Mouse (Mus musculus) ES-E14 (cell line): ENCODE measurements at regions not wholly inside any gene's neighbourhood (a gene's known extent, or its start where the extent isn't known, plus 50 kb on each side); places are given as distances from the start of the nearest gene placed in this dataset.

ENCODE experiments used
- MAFK ChIP-seq: IDR thresholded peaks from 2 replicates; pipeline ENCODE4 v1.6.1; 2014; ENCODE audit warnings: mild to moderate bottlenecking, low read depth, low read length, inconsistent platforms; ENCODE audit not compliant: insufficient read depth
- ZC3H11A ChIP-seq: IDR thresholded peaks from 2 replicates; pipeline ENCODE4 v1.6.1; 2012; ENCODE audit warnings: low read depth, mild to moderate bottlenecking, inconsistent platforms, low read length, borderline replicate concordance
- ZNF384 ChIP-seq: IDR thresholded peaks from 2 replicates; pipeline ENCODE4 v1.6.1; 2012; ENCODE audit warnings: low read depth, low read length, inconsistent platforms

- TF ChIP-seq ZNF384 (no peak), ZC3H11A (no peak), MAFK (no peak)
Measured at GRCm38 (mm10) chr10:25652742-25653563, 116.9 kb upstream of the Smlr1 start.
